Mouse (Mus musculus) adrenal gland, postnatal 4 days (tissue): ENCODE results near the gene Ldlrad3. TPM values are rescaled to one million over a fixed set of nuclear protein-coding genes. Genes with fewer than 3 reads are reported as not detected.

ENCODE experiments used
- DNase-seq, 2 experiments: peaks; one replicate each; pipeline ENCODE4 v3.0.0; 2021 to 2022; ENCODE audit warnings: low spot score in 2 of 2, mixed read lengths in 2 of 2
- total RNA-seq, 2 experiments: library from RNA; stranded (reverse); gene quantifications; 2 replicates each; pipeline ENCODE4 v1.2.3; 2021

Gene Ldlrad3
- total RNA-seq, 2 experiments from 2014 or later = 13.1 to 16.7 TPM

GRCm38 (mm10) chr2:102118988-102119460 is 67.2 kb downstream of the Ldlrad3 start:
- no peak for DNase-seq

DNA sequence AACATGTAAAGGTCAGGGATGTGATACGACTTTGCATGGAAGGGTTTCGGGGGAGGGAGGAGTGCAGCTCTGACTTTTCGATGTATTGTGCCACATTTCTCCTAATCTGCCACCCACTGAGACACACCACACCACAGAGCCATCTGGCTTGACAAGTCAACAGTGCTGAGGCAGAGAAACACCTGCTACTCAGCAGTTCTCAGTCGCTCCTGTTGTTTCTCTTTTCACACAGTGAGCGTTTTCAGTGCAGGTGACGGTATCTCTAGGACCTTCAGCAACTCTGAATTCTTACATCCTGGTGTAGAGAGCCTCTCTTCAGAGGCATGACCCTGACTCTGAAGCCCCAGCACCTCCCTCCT is 68.8 kb downstream of the Ldlrad3 start:
- no peak for DNase-seq

- DNase-seq = no peak
Observed at GRCm38 (mm10) chr2:102116521-102117401, 69.4 kb downstream of the Ldlrad3 start.

DNA sequence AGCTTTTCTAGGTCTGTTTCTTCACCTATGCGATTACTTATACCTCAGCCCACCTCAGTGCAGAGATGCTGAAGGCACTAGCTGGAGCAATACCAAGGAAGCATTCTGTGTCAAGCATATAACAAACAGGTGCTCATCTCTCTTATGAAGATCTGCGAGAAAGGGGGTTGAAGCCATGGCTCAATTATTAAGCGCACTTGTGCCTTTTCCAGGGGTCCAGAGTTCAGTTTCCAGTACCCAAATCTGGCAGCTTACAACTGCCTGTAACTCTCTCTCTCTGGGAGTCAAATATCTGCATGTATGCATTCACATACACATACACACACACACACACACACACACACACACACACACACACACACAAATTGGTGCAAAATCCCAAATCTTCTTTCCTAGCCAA is 72.4 kb downstream of the Ldlrad3 start:
- no peak for DNase-seq

DNA sequence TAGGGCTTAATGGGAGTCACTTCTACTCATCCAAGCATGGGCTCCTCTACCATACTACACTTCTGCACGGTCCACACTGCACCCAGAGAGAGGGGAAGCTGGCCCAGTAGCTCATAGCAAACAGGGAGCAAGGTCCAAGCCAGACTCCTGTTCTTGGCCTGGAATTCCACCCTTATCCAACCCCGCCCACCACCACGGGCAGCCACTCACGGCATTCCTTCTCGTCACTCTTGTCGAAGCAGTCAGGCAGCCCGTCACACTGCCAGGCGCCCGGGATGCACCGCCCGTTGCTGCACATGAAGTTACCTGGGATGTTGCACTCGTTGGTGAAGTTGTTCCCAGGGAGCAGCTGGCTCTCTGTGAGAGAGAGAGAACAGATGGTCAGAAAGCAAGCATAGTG is 72.9 kb downstream of the Ldlrad3 start:
- no peak for DNase-seq

DNA sequence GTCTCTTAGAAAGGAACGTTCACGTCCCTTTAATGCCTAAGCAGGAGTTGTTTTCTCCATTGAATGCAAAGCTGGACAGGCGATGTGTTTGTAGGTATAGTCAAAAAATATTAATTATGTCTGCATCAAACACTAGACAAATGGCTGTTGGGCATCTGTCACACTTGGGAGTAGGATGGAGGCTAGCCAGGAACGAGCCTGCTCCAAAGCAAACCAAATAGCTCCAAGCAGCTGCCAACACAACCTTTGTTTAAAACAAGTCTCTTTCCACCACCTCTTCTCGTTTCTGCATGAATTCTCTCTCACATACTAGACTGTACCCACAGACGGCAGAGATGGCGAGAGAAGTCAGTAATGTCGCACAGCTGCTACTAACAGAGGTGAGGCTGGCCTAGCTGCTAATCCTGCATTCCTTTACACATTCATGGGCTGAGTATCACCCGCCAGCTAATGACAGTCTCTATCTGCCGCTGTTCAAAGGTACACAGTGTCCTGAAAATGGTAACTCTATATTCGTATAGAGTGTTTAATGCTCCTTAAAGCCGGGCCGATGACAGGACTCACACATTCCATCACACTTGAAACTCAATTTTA is 74.2 kb downstream of the Ldlrad3 start:
- no peak for DNase-seq

DNA sequence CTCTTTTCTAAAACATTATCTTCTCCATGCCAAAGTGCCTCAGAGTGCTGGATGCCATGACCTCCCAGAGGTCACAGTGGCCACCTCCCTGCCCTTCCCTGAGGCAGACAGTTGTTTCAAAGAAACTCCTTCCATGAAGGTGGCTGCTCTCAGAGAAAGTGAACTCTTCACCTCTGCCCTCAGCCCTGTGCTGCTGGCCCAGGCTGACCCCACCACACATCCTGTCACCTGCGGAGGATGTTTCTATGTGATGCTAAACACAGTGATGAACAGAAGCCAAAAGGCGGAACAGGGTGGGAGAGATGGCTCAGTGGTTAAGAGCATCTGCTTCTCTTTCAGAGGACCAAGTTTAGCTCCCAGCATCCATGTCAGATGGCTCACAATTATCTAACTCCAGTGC is 75.9 kb downstream of the Ldlrad3 start:
- DNase-seq = no peak

DNA sequence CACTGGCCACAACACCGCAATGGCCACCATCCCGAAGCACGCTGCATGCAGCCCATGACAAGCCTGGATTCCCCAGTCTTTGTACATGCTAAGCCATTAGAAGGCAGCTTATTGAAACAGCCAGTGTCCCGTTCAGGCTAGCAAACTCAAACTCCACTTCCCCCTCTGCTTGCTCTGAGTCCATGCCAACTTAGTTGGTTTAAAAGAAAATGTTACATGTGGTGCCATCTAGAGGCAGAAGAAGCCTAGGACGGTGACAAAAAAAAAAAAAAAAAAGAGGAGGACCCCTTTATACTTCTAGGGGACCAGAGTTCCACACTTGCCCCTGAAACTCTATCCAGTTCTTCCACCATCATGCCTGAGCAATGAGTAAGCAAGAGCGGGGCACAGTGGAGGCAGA is 78.9 kb downstream of the Ldlrad3 start:
- DNase-seq = no peak

DNA sequence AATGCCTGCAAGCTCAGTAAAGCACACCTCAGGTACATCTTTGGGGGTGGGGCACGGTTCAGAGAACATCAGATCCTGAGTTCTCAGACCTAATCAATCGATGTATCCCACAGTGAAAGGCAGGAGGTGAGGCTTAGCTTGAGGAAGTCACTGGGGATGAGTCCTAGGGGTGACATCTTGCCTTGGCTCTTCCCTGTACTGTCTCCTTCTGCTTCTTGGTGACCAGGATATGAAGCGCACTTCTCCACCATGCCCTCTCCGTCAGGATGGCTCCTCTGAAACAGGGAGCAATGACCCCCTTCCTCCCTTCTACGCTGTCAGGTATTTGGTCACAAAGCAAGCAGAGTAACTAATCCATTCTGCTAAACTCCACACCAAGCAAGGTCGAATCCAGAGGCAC is 79.5 kb downstream of the Ldlrad3 start:
- DNase-seq = no peak

GRCm38 (mm10) chr2:102105454-102105853 is 80.7 kb downstream of the Ldlrad3 start:
- DNase-seq = no peak

DNA sequence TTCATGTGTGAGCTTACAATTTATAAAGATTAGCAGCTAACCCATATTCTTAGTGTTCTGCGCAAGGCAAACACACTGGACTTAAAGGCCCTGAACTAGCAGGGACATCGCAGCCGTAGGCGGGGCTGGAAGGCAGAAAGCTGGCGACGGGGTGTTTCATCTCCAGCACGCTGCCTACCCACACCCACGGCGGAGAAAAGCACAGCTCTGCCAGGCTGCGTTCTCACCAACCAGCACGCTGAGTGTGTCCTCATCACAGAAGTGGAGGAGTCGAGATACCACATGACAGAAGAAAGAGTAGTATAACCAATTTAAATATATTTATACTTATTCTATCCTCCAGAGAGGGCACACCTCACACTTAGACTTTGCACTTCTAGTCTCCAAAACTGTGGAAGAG is 82.2 kb downstream of the Ldlrad3 start:
- no peak for DNase-seq

- no peak for DNase-seq
Observed at GRCm38 (mm10) chr2:102100490-102100889, 85.7 kb downstream of the Ldlrad3 start.

GRCm38 (mm10) chr2:102099702-102100450 is 86.3 kb downstream of the Ldlrad3 start:
- no peak for DNase-seq

- no peak for DNase-seq
Observed at GRCm38 (mm10) chr2:102099261-102099660, 86.9 kb downstream of the Ldlrad3 start.

DNA sequence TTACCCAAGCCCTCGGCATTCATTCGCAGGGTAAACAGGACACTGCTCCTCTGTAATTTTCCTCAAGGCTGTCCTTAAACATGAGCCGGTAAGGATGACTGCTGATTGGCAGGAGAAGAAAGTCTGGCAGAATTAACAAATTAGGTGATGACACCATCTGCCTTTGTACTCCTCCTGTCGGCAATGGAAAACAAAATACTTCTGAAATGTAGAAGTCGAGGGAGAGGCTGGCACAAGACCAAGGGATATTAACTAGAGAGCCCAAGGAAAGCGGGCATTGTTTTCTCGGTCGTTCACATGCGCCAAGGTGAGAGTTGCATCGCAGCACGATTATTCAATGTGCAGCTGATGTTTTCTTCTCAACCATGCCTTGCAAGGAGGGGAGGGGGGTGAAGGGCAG is 91.4 kb downstream of the Ldlrad3 start:
- no peak for DNase-seq

DNA sequence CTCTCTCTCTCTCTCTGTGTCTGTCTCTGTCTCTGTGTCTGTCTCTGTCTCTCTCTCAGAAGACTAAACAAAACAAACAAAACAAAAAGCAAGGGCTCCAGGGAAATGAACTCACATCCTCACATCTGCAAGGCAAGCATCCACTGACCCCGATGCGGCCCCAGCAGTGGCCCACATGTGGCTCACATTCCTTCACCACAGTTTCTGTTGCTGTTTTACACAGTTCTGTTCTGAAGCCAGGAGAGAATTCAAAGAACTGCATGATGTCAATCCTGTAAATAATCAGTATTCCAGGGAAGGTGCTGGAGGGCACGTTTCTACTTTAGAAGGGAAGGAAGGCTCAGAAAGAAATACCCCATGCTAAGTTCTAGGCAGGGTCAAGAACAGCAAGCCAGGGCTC is 91.9 kb downstream of the Ldlrad3 start:
- DNase-seq = no peak

GRCm38 (mm10) chr2:102092579-102092978 is 93.6 kb downstream of the Ldlrad3 start:
- no peak for DNase-seq

- DNase-seq = peak in 1 of 2 experiments; percentile 44
Observed at GRCm38 (mm10) chr2:102091516-102092350, 94.5 kb downstream of the Ldlrad3 start.

DNA sequence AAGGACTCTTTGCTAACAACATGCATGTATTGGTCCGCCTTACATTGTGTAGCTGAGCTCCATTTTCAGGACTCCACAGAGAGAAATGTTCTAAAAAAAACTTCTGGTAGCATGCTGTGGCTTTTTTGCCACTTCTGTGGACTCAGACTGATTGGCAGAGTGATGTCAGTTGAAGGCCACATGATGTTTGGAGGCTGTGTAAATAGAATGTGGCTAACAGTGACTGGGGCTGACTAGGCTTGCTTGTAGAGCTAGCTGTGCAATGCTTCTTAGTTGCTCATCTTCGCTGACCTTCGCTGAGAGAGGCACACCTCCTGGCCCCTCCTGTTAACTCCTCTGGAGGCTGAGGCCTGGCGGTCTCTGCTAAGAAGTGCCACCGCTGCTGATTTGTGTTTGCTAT is 98.4 kb downstream of the Ldlrad3 start:
- DNase-seq = no peak

DNA sequence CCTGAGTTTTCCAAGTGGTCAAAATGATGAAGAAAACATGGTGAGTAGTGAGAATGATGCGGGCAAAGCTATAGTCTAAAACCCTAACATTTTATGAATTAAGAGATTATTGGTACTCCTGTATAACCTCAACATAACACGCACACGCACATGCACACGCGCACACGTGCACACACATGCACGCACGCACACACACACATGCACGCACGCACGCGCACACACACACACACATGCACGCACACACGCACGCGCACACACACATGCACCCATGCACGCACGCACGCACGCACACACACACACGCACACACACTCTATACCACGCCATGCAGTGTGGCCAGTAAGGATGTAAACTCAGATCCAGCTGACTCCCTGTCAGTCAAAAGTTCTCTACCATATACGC is 99.6 kb downstream of the Ldlrad3 start:
- no peak for DNase-seq

DNA sequence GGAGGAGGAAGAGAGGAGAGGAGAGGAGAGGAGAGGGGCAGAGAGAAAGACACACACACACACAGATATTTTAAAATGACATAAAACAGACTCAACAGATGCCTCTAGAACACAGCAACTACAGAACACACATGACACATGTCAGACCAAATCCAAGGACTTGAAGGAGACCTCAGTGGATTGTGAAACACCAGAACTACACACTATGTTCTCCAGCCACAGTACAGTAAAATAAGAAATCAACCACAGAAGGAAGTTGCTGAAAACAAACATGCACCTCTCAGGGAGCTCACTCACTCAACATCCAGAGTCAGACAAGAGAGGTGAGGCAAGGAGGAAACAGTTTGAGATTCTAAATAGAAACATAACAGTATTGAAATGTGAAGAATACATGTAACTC is 103.4 kb downstream of the Ldlrad3 start:
- DNase-seq = no peak
